Mouse (Mus musculus) MEL (cell line): Measurements from ENCODE around the gene Gm45234. TPM values are rescaled to one million over a fixed set of nuclear protein-coding genes. Genes with fewer than 3 reads are reported as not detected.
A peak's percentile ranks its signal among the peaks of the same experiment; 100 is the strongest.

Experiments used
- DNase-seq: peaks from one replicate; pipeline ENCODE4 v3.0.0; 2011; ENCODE audit warnings: low read depth, low spot score
- H3K27ac ChIP-seq: 2 replicates; pipeline ENCODE4 v1.5.1; 2012; ENCODE audit warnings: low read depth, mild to moderate bottlenecking, control low read depth, low read length, moderate library complexity; ENCODE audit not compliant: control insufficient read depth
- H3K27me3 ChIP-seq, 2 experiments: fragments of 150-350 bp in 1 of 2; sonication (generic) in 1 of 2; 2 replicates each; pipeline ENCODE4 v1.6.1; 2012; ENCODE audit warnings: low read length in 2 of 2, mild to moderate bottlenecking in 2 of 2, improper control_type of control experiment in 1 of 2, moderate library complexity in 1 of 2; ENCODE audit not compliant: insufficient read depth in 2 of 2, control insufficient read depth in 1 of 2
- H3K36me3 ChIP-seq, 2 experiments: 2 replicates each; pipeline ENCODE4 v1.6.1; 2012 to 2014; ENCODE audit warnings: low read length in 2 of 2, improper control_type of control experiment in 1 of 2, inconsistent platforms in 1 of 2, mild to moderate bottlenecking in 1 of 2; ENCODE audit not compliant: insufficient read depth in 2 of 2, control insufficient read depth in 1 of 2
- H3K4me1 ChIP-seq, 2 experiments: fragments of 150-350 bp in 1 of 2; sonication (generic) in 1 of 2; 2 replicates each; pipeline ENCODE4 v1.6.1; 2012; ENCODE audit warnings: low read length in 2 of 2, improper control_type of control experiment in 1 of 2, mild to moderate bottlenecking in 1 of 2; ENCODE audit not compliant: insufficient read depth in 2 of 2, control insufficient read depth in 1 of 2
- H3K4me3 ChIP-seq, 2 experiments: fragments of 150-350 bp in 1 of 2; sonication (generic) in 1 of 2; 2 replicates each; pipeline ENCODE4 v1.5.1; 2012; ENCODE audit warnings: low read depth in 2 of 2, low read length in 2 of 2, mild to moderate bottlenecking in 2 of 2, moderate library complexity in 2 of 2, control low read depth in 1 of 2, improper control_type of control experiment in 1 of 2; ENCODE audit not compliant: control insufficient read depth in 1 of 2, insufficient read depth in 1 of 2
- H3K79me2 ChIP-seq: 2 replicates; pipeline ENCODE4 v1.6.1; 2012; ENCODE audit warnings: mild to moderate bottlenecking, low read length, moderate library complexity; ENCODE audit not compliant: control insufficient read depth, poor library complexity, insufficient read depth
- H3K9ac ChIP-seq: 2 replicates; pipeline ENCODE4 v1.6.1; 2012; ENCODE audit warnings: low read depth, mild to moderate bottlenecking, control low read depth, low read length, moderate library complexity; ENCODE audit not compliant: control insufficient read depth, poor library complexity, severe bottlenecking
- H3K9me3 ChIP-seq: fragments of 150-350 bp; sonication (generic); replicated peaks from 2 replicates; pipeline ENCODE4 v1.6.1; 2012; ENCODE audit warnings: mild to moderate bottlenecking, low read length, improper control_type of control experiment, moderate library complexity; ENCODE audit not compliant: insufficient read depth
- CHD1 ChIP-seq: IDR thresholded peaks from 2 replicates; pipeline ENCODE4 v1.6.1; 2012; ENCODE audit warnings: low read depth, mild to moderate bottlenecking, inconsistent platforms, low read length, improper control_type of control experiment
- CHD2 ChIP-seq: IDR thresholded peaks from 2 replicates; pipeline ENCODE4 v1.6.1; 2011; ENCODE audit warnings: low read length, improper control_type of control experiment
- CTCF ChIP-seq, 3 experiments: IDR thresholded peaks in 2 of 3; conservative IDR thresholded peaks in 1 of 3; 2 replicates each; pipeline ENCODE4 v1.5.1; 2011 to 2012; ENCODE audit warnings: low read length in 3 of 3, low read depth in 2 of 3, mild to moderate bottlenecking in 2 of 3, improper control_type of control experiment in 1 of 3, inconsistent platforms in 1 of 3, mixed read lengths in 1 of 3, moderate library complexity in 1 of 3; ENCODE audit not compliant: control insufficient read depth in 1 of 3, insufficient read depth in 1 of 3, poor library complexity in 1 of 3, severe bottlenecking in 1 of 3
- E2F4 ChIP-seq: IDR thresholded peaks from 2 replicates; pipeline ENCODE4 v1.6.1; 2011; ENCODE audit warnings: low read depth, low read length, improper control_type of control experiment, borderline replicate concordance
- ELF1 ChIP-seq: IDR thresholded peaks from 2 replicates; pipeline ENCODE4 v1.6.1; 2014; ENCODE audit warnings: low read depth, mild to moderate bottlenecking, inconsistent platforms, low read length, improper control_type of control experiment, moderate library complexity
- EP300 ChIP-seq, 2 experiments: IDR thresholded peaks; 2 replicates each; pipeline ENCODE4 v1.6.1; 2011; ENCODE audit warnings: improper control_type of control experiment in 2 of 2, low read length in 2 of 2, low read depth in 1 of 2, mild to moderate bottlenecking in 1 of 2
- ETS1 ChIP-seq: IDR thresholded peaks from 2 replicates; pipeline ENCODE4 v1.6.1; 2012; ENCODE audit warnings: low read depth, mild to moderate bottlenecking, inconsistent platforms, low read length, improper control_type of control experiment, moderate library complexity
- GABPA ChIP-seq: IDR thresholded peaks from 2 replicates; pipeline ENCODE4 v1.6.1; 2012; ENCODE audit warnings: low read depth, mild to moderate bottlenecking, inconsistent platforms, low read length, improper control_type of control experiment, moderate library complexity
- GATA1 ChIP-seq: IDR thresholded peaks from 2 replicates; pipeline ENCODE4 v1.6.1; 2011; ENCODE audit warnings: low read depth, low read length, improper control_type of control experiment
- HCFC1 ChIP-seq: IDR thresholded peaks from 2 replicates; pipeline ENCODE4 v1.6.1; 2012; ENCODE audit warnings: low read depth, mild to moderate bottlenecking, inconsistent platforms, low read length, improper control_type of control experiment, moderate library complexity
- MAFK ChIP-seq: IDR thresholded peaks from 2 replicates; pipeline ENCODE4 v1.6.1; 2011; ENCODE audit warnings: low read depth, mild to moderate bottlenecking, low read length, improper control_type of control experiment, borderline replicate concordance
- MAZ ChIP-seq: IDR thresholded peaks from 2 replicates; pipeline ENCODE4 v1.6.1; 2012; ENCODE audit warnings: low read depth, mild to moderate bottlenecking, inconsistent platforms, low read length, improper control_type of control experiment
- MYB ChIP-seq: IDR thresholded peaks from 2 replicates; pipeline ENCODE4 v1.6.1; 2011; ENCODE audit warnings: mild to moderate bottlenecking, low read depth, low read length, improper control_type of control experiment
- MYC ChIP-seq: IDR thresholded peaks from 2 replicates; pipeline ENCODE4 v1.6.1; 2011; ENCODE audit warnings: low read depth, mild to moderate bottlenecking, low read length, improper control_type of control experiment, moderate library complexity
- NELFE ChIP-seq: IDR thresholded peaks from 2 replicates; pipeline ENCODE4 v1.6.1; 2011; ENCODE audit warnings: low read depth, low read length, improper control_type of control experiment
- NRF1 ChIP-seq: IDR thresholded peaks from 2 replicates; pipeline ENCODE4 v1.6.1; 2014; ENCODE audit warnings: low read depth, mild to moderate bottlenecking, inconsistent platforms, low read length, improper control_type of control experiment, moderate library complexity; ENCODE audit not compliant: poor library complexity, insufficient read depth, severe bottlenecking
- POLR2A ChIP-seq, 2 experiments: IDR thresholded peaks; 2 replicates each; pipeline ENCODE4 v1.6.1; 2011 to 2012; ENCODE audit warnings: low read length in 2 of 2, mild to moderate bottlenecking in 2 of 2, control low read depth in 1 of 2, improper control_type of control experiment in 1 of 2, low read depth in 1 of 2, moderate library complexity in 1 of 2; ENCODE audit not compliant: control insufficient read depth in 1 of 2, insufficient read depth in 1 of 2, poor library complexity in 1 of 2
- POLR2AphosphoS2 ChIP-seq: IDR thresholded peaks from 2 replicates; pipeline ENCODE4 v1.6.1; 2011; ENCODE audit warnings: low read length, improper control_type of control experiment
- POLR2AphosphoS5 ChIP-seq: IDR thresholded peaks from 2 replicates; pipeline ENCODE4 v1.6.1; 2012; ENCODE audit warnings: low read depth, borderline replicate concordance, mild to moderate bottlenecking, inconsistent platforms, low read length, moderate library complexity, mixed read lengths
- RCOR1 ChIP-seq: IDR thresholded peaks from 2 replicates; pipeline ENCODE4 v1.6.1; 2012; ENCODE audit warnings: low read depth, mild to moderate bottlenecking, inconsistent platforms, low read length, improper control_type of control experiment
- TAL1 ChIP-seq: IDR thresholded peaks from 2 replicates; pipeline ENCODE4 v1.6.1; 2012; ENCODE audit warnings: mild to moderate bottlenecking, inconsistent platforms, low read length, moderate library complexity, mixed read lengths
- TBP ChIP-seq: IDR thresholded peaks from 2 replicates; pipeline ENCODE4 v1.8.0; 2011; ENCODE audit warnings: low read depth, low read length, improper control_type of control experiment
- TCF12 ChIP-seq: IDR thresholded peaks from 2 replicates; pipeline ENCODE4 v1.6.1; 2014; ENCODE audit warnings: low read depth, mild to moderate bottlenecking, inconsistent platforms, low read length, improper control_type of control experiment, moderate library complexity
- UBTF ChIP-seq: IDR thresholded peaks from 2 replicates; pipeline ENCODE4 v1.6.1; 2012; ENCODE audit warnings: low read depth, mild to moderate bottlenecking, inconsistent platforms, low read length, improper control_type of control experiment, moderate library complexity, borderline replicate concordance; ENCODE audit not compliant: insufficient read depth
- USF1 ChIP-seq: IDR thresholded peaks from 2 replicates; pipeline ENCODE4 v1.6.1; 2014; ENCODE audit warnings: low read depth, mild to moderate bottlenecking, inconsistent platforms, low read length, improper control_type of control experiment, moderate library complexity
- ZKSCAN1 ChIP-seq: IDR thresholded peaks from 2 replicates; pipeline ENCODE4 v1.6.1; 2012; ENCODE audit warnings: low read depth, mild to moderate bottlenecking, inconsistent platforms, low read length, improper control_type of control experiment, moderate library complexity
- ZMIZ1 ChIP-seq: IDR thresholded peaks from 2 replicates; pipeline ENCODE4 v1.6.1; 2012; ENCODE audit warnings: low read depth, mild to moderate bottlenecking, inconsistent platforms, low read length, improper control_type of control experiment, moderate library complexity
- polyA plus RNA-seq, 2 experiments: library from polyadenylated mRNA; stranded (reverse) in 1 of 2; unstranded in 1 of 2; fragments of >175 nt in 1 of 2; fragments of >200 nt in 1 of 2; gene quantifications; 2 replicates each; pipeline versions ENCODE4 v1.2.1 to v1.2.4; 2012; ENCODE audit warnings: low replicate concordance in 2 of 2, low read depth in 1 of 2; ENCODE audit not compliant: insufficient read length in 2 of 2, insufficient read depth in 1 of 2, missing spikeins in 1 of 2
- total RNA-seq: library from RNA; depleted of rRNA; stranded (reverse); fragments of 300-350 nt; gene quantifications from 2 replicates; pipeline ENCODE4 v1.2.3, GENCODE M21; 2012

The Gm45234 gene
- total and polyA plus RNA-seq, 3 experiments, result 0.15 TPM; not detected in 2

GRCm38 (mm10) chr6:124720904-124721303 is 34.9 kb downstream of the Gm45234 start:
- H3K36me3 ChIP-seq, result peaks cover 5 to 14% of the 10 kb centered on the region in 2 experiments
- H3K27me3 ChIP-seq, result no peaks in the 10 kb centered on the region
- TF ChIP-seq CHD1, result no peak
- no peaks in the 10 kb centered on the region for H3K79me2 ChIP-seq
- H3K4me1 ChIP-seq, result peaks cover 3 to 17% of the 10 kb centered on the region in 2 experiments; a peak in 3 of 4 replicates
- H3K9me3 ChIP-seq, result no peaks in the 10 kb centered on the region
- no peak overlapping the region for H3K9ac ChIP-seq
- H3K4me3 ChIP-seq, result no peak overlapping the region
- H3K27ac ChIP-seq, result no peak overlapping the region
- no peak for DNase-seq

GRCm38 (mm10) chr6:124719354-124719978 is 36.4 kb downstream of the Gm45234 start:
- H3K4me3 ChIP-seq, result no peak overlapping the region
- H3K79me2 ChIP-seq, result peaks cover 3% of the 10 kb centered on the region
- peaks cover 3 to 17% of the 10 kb centered on the region in 2 experiments; a peak in 3 of 4 replicates for H3K4me1 ChIP-seq
- peak overlapping the region; percentile 53 for H3K27ac ChIP-seq
- DNase-seq, result peak; percentile 47
- peak overlapping the region; percentile 23 for H3K9ac ChIP-seq
- TF ChIP-seq TAL1, result no peak
- no peak for TF ChIP-seq GABPA
- TF ChIP-seq MAFK, result no peak
- TF ChIP-seq MYC, result no peak
- TF ChIP-seq ZKSCAN1, result no peak
- no peak for TF ChIP-seq ELF1
- TF ChIP-seq HCFC1, result no peak
- TF ChIP-seq EP300 (IDR thresholded peaks at IDR 0.05; ENCODE audit: low read depth in 1 of 2, low read length in 2 of 2), result peak; percentile 21 to 77; a peak in 3 of 4 replicates
- peak; percentile 56; the same call in 1 of the 2 replicates for TF ChIP-seq GATA1
- no peak for TF ChIP-seq MAZ
- TF ChIP-seq E2F4, result no peak
- no peak for TF ChIP-seq UBTF
- no peak for TF ChIP-seq NELFE
- no peak for TF ChIP-seq POLR2AphosphoS2
- peak in 1 of 3 experiments; percentile 18; a peak in 1 of 6 replicates for TF ChIP-seq CTCF (IDR thresholded peaks at IDR 0.05 in 2 of 3, conservative IDR thresholded peaks at IDR 0.05 in 1 of 3; ENCODE audit: control insufficient read depth in 1 of 3, insufficient read depth in 1 of 3, low read depth in 2 of 3, low read length in 3 of 3, poor library complexity in 1 of 3, severe bottlenecking in 1 of 3)
- no peak for TF ChIP-seq NRF1
- peak; percentile 66; the same call in 1 of the 2 replicates for TF ChIP-seq TCF12
- TF ChIP-seq ZMIZ1, result no peak
- peak; percentile 63; the same call in 1 of the 2 replicates for TF ChIP-seq ETS1
- no peak for TF ChIP-seq CHD2
- peak; percentile 61; the same call in 1 of the 2 replicates for TF ChIP-seq MYB
- TF ChIP-seq USF1, result no peak
- no peak for TF ChIP-seq POLR2A (IDR thresholded peaks at IDR 0.05; ENCODE audit: control insufficient read depth in 1 of 2, insufficient read depth in 1 of 2, low read depth in 1 of 2, low read length in 2 of 2, poor library complexity in 1 of 2)
- no peak for TF ChIP-seq RCOR1
- no peak for TF ChIP-seq POLR2AphosphoS5
- no peak for TF ChIP-seq TBP
- no peaks in the 10 kb centered on the region for H3K9me3 ChIP-seq
- H3K36me3 ChIP-seq, result peaks cover 4 to 14% of the 10 kb centered on the region in 2 experiments
- H3K27me3 ChIP-seq, result no peaks in the 10 kb centered on the region
